Mouse (Mus musculus): Measurements from ENCODE around the gene Sbpl.

DNA sequence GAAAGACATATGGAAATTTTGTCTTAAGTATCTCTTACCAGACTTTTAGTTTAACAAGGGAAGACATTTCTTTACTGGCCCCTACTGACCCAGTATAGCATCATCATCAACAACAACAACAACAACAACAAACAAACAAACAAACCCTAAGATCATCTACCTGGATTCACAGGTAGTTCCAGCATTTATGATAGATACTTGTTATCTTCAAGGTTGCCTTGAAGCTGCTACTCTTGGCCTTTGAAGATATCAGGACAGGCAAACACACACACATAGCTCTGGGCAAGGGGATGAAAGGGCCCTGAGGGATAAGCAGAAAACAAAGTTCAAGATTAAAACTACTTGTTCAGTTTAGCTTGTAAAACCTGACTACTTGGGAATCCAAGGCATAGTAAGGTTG lies 13.7 kb downstream of the Sbpl start, which contains the start of gene Sbp:
- TF ChIP-seq POLR2A (IDR thresholded peaks at IDR 0.05; ENCODE audit: control insufficient read depth, extremely low read depth, insufficient read depth, low read length, poor library complexity) = no peak
- TF ChIP-seq CTCF (IDR thresholded peaks at IDR 0.05; ENCODE audit: borderline replicate concordance, control insufficient read depth, extremely low read depth, insufficient read depth, low read length, poor library complexity) = no peak

All from thymus, adult 2 months (tissue).